Mouse (Mus musculus) adrenal gland, postnatal 25 days (tissue): Measurements from ENCODE around the gene Eif3c. TPM values are rescaled to one million over a fixed set of nuclear protein-coding genes. Genes with fewer than 3 reads are reported as not detected.

Experiments
- DNase-seq: peaks from one replicate; pipeline ENCODE4 v3.0.0; 2021; ENCODE audit warnings: mixed read lengths
- total RNA-seq: library from RNA; stranded (reverse); gene quantifications from 2 replicates; pipeline ENCODE4 v1.2.3, GENCODE M21; 2021

Gene Eif3c
- total RNA-seq, 1 experiment from 2014 or later: 282 TPM

GRCm38 (mm10) chr7:126554796-126555195 lies 11.4 kb downstream of the Eif3c start:
- DNase-seq: no peak

DNA sequence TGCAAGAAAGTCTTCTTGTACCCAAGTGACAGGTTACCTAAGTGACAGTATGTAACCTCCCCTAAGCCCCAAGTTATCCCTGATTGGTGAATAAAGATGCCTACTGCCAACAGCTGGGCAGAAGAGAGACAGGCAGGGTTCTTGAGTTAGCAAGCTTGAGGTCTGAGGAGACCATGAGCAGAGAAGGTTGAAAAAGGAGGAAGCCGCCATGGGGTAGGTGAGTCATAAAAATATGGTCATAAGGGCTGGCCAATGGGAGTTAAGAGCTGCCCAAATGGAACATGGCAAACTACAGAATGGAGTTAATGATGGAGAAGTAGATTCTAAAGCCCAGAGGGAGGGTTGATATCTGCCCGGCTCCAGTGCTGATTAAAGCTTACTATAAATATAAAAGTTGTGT lies 20.6 kb downstream of the Eif3c start:
- DNase-seq: no peak

GRCm38 (mm10) chr7:126541661-126542060 lies 24.6 kb downstream of the Eif3c start:
- DNase-seq: no peak

- DNase-seq: no peak
Observed at GRCm38 (mm10) chr7:126537820-126538585, 28.2 kb downstream of the Eif3c start.

- no peak for DNase-seq
Observed at GRCm38 (mm10) chr7:126536466-126536865, 29.7 kb downstream of the Eif3c start.

GRCm38 (mm10) chr7:126535766-126536165 lies 30.4 kb downstream of the Eif3c start:
- DNase-seq: peak; percentile 38

- no peak for DNase-seq
Observed at GRCm38 (mm10) chr7:126533434-126533833, 32.8 kb downstream of the Eif3c start.

DNA sequence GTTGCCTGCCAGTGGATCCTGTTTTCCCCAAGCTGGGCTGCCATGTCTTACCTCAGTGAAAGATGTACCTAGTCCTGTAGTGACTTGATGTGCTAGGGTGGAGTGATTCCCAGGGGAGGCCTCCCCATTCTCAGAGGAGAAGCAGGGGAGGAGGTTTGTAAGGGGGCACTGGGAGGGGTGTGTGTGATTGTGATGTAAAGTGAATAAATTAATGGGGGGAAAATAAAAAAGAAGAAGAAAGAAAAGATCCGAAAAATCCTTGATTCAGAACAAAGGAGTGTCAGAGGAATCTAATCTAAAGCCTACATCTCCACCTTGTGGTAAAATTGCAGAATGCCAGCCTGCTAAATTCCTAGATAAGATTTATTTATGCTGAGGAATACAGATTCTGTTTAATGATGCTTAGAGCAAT lies 38.0 kb downstream of the Eif3c start:
- DNase-seq: no peak

GRCm38 (mm10) chr7:126523316-126523715 lies 42.9 kb downstream of the Eif3c start:
- DNase-seq: no peak

DNA sequence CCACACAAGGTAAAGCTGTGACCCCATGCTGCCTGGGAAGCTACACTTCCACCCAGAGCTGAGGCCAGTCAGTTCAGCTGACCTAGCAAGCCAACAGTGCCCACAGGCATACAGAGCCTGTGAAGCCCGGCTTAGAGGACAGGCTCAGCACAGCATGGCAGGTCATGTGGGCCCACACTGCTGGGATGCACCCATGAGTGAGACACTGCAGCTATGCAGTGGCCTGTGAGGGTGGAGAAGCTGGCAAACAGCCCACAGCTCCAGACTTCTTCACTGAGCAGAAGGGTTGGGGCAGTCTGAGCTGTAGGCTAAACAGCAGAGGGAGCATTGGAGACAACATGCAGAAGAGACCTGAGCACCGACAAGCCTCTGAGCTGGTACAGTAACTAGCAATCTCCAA lies 46.7 kb downstream of the Eif3c start:
- peak; percentile 34 for DNase-seq

DNA sequence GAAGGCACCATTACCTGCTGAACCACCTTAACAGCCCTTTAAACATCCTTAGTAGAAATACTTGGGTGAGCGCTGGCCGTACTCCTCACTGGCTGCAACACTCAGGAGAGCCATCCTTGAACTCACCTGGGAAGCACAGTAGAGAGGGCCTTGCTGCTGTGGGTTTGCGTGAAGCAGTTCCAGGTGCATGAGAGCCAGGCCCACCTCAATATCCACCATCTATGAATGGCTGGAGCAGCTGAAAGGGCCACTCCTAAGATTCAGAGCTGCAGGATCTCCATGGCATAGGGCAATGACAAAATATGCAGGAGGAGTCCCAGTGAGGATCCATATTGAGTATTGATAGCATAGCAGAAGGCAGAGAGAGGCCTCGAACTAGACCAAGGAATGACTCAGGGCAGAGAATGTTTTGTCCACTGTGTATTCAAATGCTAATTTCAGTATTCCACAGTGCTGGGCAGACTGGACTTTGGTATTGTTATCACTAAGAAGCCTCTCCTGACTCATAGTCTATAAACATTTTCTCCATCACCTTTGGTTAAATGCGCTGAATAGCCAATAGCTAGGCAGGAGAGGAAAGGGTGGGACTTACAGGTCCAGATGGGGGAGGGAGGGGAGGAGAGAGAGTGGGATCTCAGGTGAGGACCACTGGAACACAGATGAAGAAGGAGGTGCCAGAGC lies 47.8 kb downstream of the Eif3c start:
- no peak for DNase-seq

DNA sequence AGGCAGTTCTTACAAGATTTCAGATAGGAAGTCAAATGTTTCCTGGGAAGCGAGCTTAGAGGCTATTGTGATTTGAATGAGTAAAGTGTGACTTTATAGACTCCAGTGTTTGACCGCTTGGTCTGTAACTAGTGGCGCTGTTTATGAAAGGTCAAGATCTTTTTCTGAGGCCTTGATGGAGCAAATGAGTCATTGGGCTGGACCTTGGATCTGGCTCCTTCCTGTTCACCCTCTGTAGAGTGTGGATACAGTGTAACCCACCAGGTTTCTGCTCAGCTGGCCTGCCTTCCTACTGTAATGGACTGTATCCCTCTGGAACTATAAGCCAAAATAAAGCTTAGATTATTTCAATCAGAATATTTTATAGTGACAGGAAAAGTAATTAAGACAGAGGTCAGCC lies 54.9 kb downstream of the Eif3c start:
- DNase-seq: no peak

- no peak for DNase-seq
Observed at GRCm38 (mm10) chr7:126507126-126507778, 59.0 kb downstream of the Eif3c start.

DNA sequence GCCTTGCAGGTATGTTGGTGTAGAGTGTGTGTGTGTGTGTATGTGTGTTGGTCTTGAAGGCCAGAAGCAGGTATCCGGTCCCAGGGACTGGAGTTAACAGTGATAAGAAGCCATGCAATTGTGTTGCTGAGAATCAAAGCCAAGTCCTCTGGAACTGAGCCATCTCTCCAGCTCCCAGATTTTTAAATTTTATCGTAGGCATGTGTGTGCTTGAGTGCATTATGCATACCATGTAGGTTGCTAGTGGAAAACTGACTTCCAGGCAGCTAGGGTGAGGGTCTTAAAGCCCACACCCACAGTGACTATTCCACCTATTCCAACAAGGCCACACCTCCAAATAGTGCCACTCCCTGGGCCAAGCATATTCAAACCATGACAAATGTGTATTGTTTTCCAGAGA lies 61.3 kb downstream of the Eif3c start:
- DNase-seq: no peak

GRCm38 (mm10) chr7:126503273-126503878 lies 62.8 kb downstream of the Eif3c start, which contains the start of gene Atxn2l:
Gene Atxn2l, minus strand, starts transcription at chr7:126503437.
- DNase-seq: peak; percentile 99

DNA sequence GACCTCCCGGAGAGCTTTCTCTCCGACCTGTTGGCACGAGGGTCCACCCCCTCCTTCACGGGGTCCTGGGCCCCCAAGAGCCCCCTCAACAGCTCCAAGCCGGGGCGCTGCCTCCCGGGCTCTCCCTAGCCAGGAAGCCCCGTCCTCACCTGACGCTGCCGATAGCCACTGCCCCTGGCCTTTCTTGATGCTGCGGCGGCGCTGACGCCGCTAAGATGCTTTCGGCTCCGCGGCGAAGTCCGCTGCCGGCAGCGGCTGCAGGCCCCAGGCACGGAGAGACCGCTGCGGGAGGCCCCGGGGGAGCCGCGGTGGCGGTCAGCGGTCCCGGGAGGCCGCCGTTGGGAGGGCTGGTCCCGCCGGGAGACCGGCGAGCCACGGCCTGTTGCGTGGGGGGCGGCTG lies 63.5 kb downstream of the Eif3c start:
- DNase-seq: no peak

DNA sequence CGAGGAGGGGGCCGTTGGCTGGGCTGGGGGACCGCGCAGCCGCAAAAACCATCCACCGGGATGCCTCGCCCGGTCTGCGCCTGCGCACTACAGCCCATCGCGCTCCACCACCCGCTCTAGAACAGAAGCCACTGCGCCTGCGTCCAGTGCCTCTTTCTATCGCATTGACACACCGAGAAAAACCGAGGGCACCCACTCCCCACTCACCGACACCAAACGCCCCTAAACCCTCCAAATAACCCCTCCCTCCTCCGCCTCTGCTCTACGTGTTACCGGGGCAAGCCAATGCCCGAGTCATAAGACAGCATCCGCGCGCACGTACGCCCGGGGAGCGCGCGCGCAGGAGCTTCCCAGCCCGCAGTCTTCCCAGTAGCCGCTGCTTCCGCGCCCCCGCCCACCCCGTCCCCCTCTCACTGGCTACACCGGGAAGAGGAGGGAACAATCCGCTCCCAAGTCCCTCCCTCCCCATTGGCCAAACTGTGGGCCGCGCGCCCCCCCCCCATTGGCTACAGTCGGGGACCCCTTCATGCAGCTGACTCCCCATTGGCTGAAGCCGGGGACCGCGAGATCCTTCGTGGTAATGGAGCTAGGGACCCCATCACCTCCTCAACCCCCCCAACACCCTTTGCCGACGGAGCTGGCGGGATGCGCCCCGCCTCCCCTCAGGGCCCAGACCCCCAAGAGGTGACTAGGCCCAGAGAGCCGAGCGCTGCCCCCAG lies 64.0 kb downstream of the Eif3c start:
- peak; percentile 92 for DNase-seq

- DNase-seq: no peak
Observed at GRCm38 (mm10) chr7:126501684-126502022, 64.6 kb downstream of the Eif3c start.

DNA sequence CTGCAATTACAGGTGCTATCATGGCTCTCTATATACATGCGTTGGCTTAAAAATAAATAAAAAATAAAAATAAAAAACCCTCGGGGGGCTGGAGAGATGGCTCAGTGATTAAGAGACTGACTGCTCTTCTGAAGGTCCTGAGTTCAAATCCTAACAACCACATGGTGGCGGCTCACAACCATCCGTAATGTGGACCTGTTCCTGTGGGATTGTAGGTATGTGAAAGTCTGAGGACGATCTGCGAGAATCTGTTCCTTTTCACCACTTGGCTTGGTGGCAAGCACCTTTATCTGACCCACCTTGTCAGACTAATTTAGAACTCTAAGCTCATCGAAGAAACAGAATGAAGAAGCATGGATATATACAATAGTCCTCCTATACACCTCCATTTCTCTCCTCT lies 66.8 kb downstream of the Eif3c start:
- DNase-seq: no peak

DNA sequence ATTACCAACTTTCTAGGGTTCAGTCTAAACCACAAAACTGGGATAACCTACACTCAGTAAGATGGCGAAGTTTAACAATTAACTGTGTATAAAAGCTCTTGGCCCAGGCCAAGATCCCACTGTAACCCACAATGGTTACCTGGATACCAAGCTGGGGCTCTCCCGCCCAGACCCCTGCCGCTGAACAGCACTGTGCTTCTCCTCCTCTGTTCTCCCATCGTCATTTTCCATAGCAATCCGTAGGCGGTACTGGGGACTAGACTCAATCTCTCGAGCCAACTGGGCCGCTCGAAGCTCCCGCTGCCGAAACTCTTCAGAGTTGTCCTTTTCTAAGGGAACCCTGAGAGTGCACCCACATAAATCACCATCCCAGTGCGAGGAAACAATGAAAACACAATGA lies 68.2 kb downstream of the Eif3c start:
- no peak for DNase-seq

DNA sequence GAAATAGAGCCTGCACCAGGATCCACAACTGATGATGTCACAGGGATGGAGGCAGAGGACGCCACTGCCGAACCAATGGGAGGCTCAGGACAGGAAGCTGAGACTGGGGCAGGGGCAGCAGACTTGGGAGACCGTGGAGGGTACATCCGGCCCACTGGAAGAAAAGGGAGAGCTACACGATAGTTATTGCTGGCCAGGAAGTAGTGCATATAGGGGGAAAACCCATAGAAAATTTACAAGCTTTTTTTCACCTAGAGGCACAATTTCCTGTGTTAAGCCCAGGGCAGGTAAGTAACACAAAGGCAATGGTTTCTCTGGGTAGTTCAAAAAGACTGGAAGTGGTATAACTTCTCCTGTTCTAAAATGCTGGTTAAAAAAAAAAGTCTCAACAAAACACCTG lies 69.7 kb downstream of the Eif3c start:
- no peak for DNase-seq
